ENCODE assay signal across 8 mouse cellular contexts in genomic region chr12:82122450-82123249, GRCm38 (mm10). TPM values are rescaled to one million over a fixed set of nuclear protein-coding genes. Genes with fewer than 3 reads are reported as not detected.
DNase-seq lines count a peak whose midpoint lies in the region; ATAC-seq lines count a peak whose summit lies in the region.

No protein-coding gene starts in this region.

- peak; percentile 29 for DNase-seq in CD4-positive, CD25-positive, alpha-beta regulatory T cell, adult 2 months (ENCODE audit: low read depth, low spot score)
- peak; percentile 36 for DNase-seq in adrenal gland, postnatal 10 days
- peak; percentile 31 to 33 for DNase-seq in gastrocnemius, postnatal 36 days
- peak; percentile 13 for DNase-seq in induced T-regulatory cell, adult 2 months (ENCODE audit: low read depth)
- peak; percentile 47 to 55 for DNase-seq in right cerebral cortex, postnatal 10 days (ENCODE audit: low spot score in 2 of 2)
- no peak for DNase-seq in layer of hippocampus, postnatal 10 days (ENCODE audit: low spot score in 2 of 2)

- intact Hi-C loops in gastrocnemius, postnatal 36 days (cut with DNase I): loop anchor here (5.0 kb wide), 1 partner anchor 45 kb away; the partner anchor contains the start of gene Sipa1l1

- 16% methylated on average over 22 of the region's 22 CpGs for WGBS in liver, embryonic 12.5 days (ENCODE audit: insufficient replicate concordance)

- H3K4me2 ChIP-seq in liver, embryonic 12.5 days: peak overlapping the region; percentile 33

- H3K27me3 ChIP-seq in liver, embryonic 12.5 days (replicated peaks): 0 out of 2 replicates have a peak, but pooled peaks cover 7% of the 10 kb centered on the region

- H3K36me3 ChIP-seq in liver, embryonic 12.5 days: no peaks in the 10 kb centered on the region

- no peak overlapping the region for H3K4me3 ChIP-seq in liver, embryonic 12.5 days

- H3K9ac ChIP-seq in liver, embryonic 12.5 days: no peak overlapping the region

- no peak for ATAC-seq in CD4-positive, CD25-positive, alpha-beta regulatory T cell, adult 4 months
- ATAC-seq in liver, embryonic 12.5 days: no peak

- H3K9me3 ChIP-seq in liver, embryonic 12.5 days (replicated peaks): no peaks in the 10 kb centered on the region

- no peak overlapping the region for H3K27ac ChIP-seq in liver, embryonic 12.5 days

- peaks cover 11% of the 10 kb centered on the region; the same call in 1 of the 2 replicates for H3K4me1 ChIP-seq in liver, embryonic 12.5 days

RNA-seq across cellular contexts. Expression of gene Sipa1l1, which starts 46.5 kb away (rescaled TPM):
- 10 to 100 TPM; 28.7 to 36.1 TPM for polyA plus RNA-seq in CD4-positive, CD25-positive, alpha-beta regulatory T cell, adult 4 months (2017; shearing (Covaris generic))
- 10 to 100 TPM; 35.2 to 44.3 TPM for total RNA-seq in adrenal gland, postnatal 10 days (2021)
- 1 to 10 TPM; 7.7 to 8.0 TPM for total RNA-seq in gastrocnemius, postnatal 36 days (2021)
- polyA plus RNA-seq in liver, embryonic 12.5 days (2016; fragmentation: Nextera tagmentation; extraction: Ambion mirVana): 10.6 and 11.2 TPM in 2 replicates
- 100 to 1,000 TPM; 140 to 146 TPM for total RNA-seq in layer of hippocampus, postnatal 10 days (2021)

Comparison
In these comparisons a context has a peak if more than half of its experiments do, and no peak if none do; other contexts are left out.
1. DNase-seq: peak in CD4-positive, CD25-positive, alpha-beta regulatory T cell, adult 2 months (single experiment), adrenal gland, postnatal 10 days (single experiment), gastrocnemius, postnatal 36 days (2 of 2), induced T-regulatory cell, adult 2 months (single experiment) and right cerebral cortex, postnatal 10 days (2 of 2); none in layer of hippocampus, postnatal 10 days (0 of 2).
2. RNA of gene Sipa1l1, which starts 46.5 kb away (total RNA-seq): 140 to 146 TPM in layer of hippocampus, postnatal 10 days and 35.2 to 44.3 TPM in adrenal gland, postnatal 10 days; 7.7 to 8.0 TPM in gastrocnemius, postnatal 36 days; every median in the first group is over 4 times any median in the second.